ENCODE assay signal across 7 mouse cellular contexts in genomic region chr3:107273820-107274219, GRCm38 (mm10). TPM values are rescaled to one million over a fixed set of nuclear protein-coding genes. Genes with fewer than 3 reads are reported as not detected.
DNase-seq lines count a peak whose midpoint lies in the region; ATAC-seq lines count a peak whose summit lies in the region.

No protein-coding gene starts in this region.

- H3K4me1 ChIP-seq in intestine, embryonic 15.5 days (replicated peaks), result no peaks in the 10 kb centered on the region
- H3K4me1 ChIP-seq in midbrain, embryonic 12.5 days, result peaks cover 3% of the 10 kb centered on the region; the same call in 1 of the 2 replicates

- 18% methylated on average over 3 of the region's 3 CpGs for WGBS in intestine, embryonic 15.5 days
- 10% methylated on average over 3 of the region's 3 CpGs for WGBS in midbrain, embryonic 12.5 days

- no peak overlapping the region for H3K4me2 ChIP-seq in intestine, embryonic 15.5 days (replicated peaks)
- H3K4me2 ChIP-seq in midbrain, embryonic 12.5 days (replicated peaks), result no peak overlapping the region

- intact Hi-C loops in left cerebral cortex, postnatal 4 days (cut with DNase I), result loop anchor here (5.0 to 10.0 kb wide), 3 partner anchors 37 to 369 kb away; partner anchors contain the start of gene Prok1

- no peaks in the 10 kb centered on the region for H3K36me3 ChIP-seq in intestine, embryonic 15.5 days
- no peaks in the 10 kb centered on the region for H3K36me3 ChIP-seq in midbrain, embryonic 12.5 days

- DNase-seq in adipocyte (ENCODE audit: low spot score), result peak; percentile 89
- peak; percentile 64 to 70 for DNase-seq in cerebellum, postnatal 25 days
- peak; percentile 75 for DNase-seq in gastrocnemius, adult 18-20 months (ENCODE audit: low spot score)
- DNase-seq in left cerebral cortex, postnatal 4 days, result peak; percentile 55
- peak; percentile 63 for DNase-seq in skeletal muscle tissue, adult 2 months (ENCODE audit: low read depth, low spot score)

- H3K9ac ChIP-seq in intestine, embryonic 15.5 days, result no peak overlapping the region
- no peak overlapping the region for H3K9ac ChIP-seq in midbrain, embryonic 12.5 days (replicated peaks)

- no peaks in the 10 kb centered on the region for H3K27me3 ChIP-seq in intestine, embryonic 15.5 days (replicated peaks)
- H3K27me3 ChIP-seq in midbrain, embryonic 12.5 days, result no peaks in the 10 kb centered on the region

- ATAC-seq in intestine, embryonic 15.5 days, result peak; percentile 69; the same call in 1 of the 2 replicates
- peak; percentile 65 for ATAC-seq in midbrain, embryonic 12.5 days (ENCODE audit: low FRiP score, low read depth)

- no peaks in the 10 kb centered on the region for H3K9me3 ChIP-seq in intestine, embryonic 15.5 days
- no peaks in the 10 kb centered on the region for H3K9me3 ChIP-seq in midbrain, embryonic 12.5 days

- no peak overlapping the region for H3K27ac ChIP-seq in intestine, embryonic 15.5 days
- no peak overlapping the region for H3K27ac ChIP-seq in midbrain, embryonic 12.5 days (replicated peaks)

- no peak overlapping the region for H3K4me3 ChIP-seq in intestine, embryonic 15.5 days (replicated peaks)
- H3K4me3 ChIP-seq in midbrain, embryonic 12.5 days, result no peak overlapping the region

RNA-seq across cellular contexts. Expression of gene Lamtor5, which starts 4.8 kb away (rescaled TPM):
- 10 to 100 TPM; 57.2 to 58.1 TPM for total RNA-seq in gastrocnemius, adult 18-20 months (2021)
- 200 and 209 TPM in 2 replicates for polyA plus RNA-seq in intestine, embryonic 15.5 days (2015; fragmentation: Nextera tagmentation; extraction: Ambion mirVana)
- 10 to 100 TPM; 57.9 to 64.0 TPM for total RNA-seq in left cerebral cortex, postnatal 4 days (2021)
- polyA plus RNA-seq in midbrain, embryonic 12.5 days (2016; fragmentation: Nextera tagmentation; extraction: Ambion mirVana), result 160 and 167 TPM in 2 replicates

RNA-seq across cellular contexts. Expression of gene Slc16a4, which starts 17.2 kb away (rescaled TPM):
- under 1 TPM; 0.09 TPM for total RNA-seq in gastrocnemius, adult 18-20 months (2021)
- polyA plus RNA-seq in intestine, embryonic 15.5 days (2015; fragmentation: Nextera tagmentation; extraction: Ambion mirVana), result 2.5 and 2.7 TPM in 2 replicates
- 1 to 10 TPM; 1.0 to 1.3 TPM for total RNA-seq in left cerebral cortex, postnatal 4 days (2021)
- polyA plus RNA-seq in midbrain, embryonic 12.5 days (2016; fragmentation: Nextera tagmentation; extraction: Ambion mirVana), result 3.7 TPM in 2 replicates

RNA-seq across cellular contexts. Expression of gene Prok1, which starts 34.3 kb away (rescaled TPM):
- not detected for total RNA-seq in gastrocnemius, adult 18-20 months (2021)
- polyA plus RNA-seq in intestine, embryonic 15.5 days (2015; fragmentation: Nextera tagmentation; extraction: Ambion mirVana), result not detected in 2 replicates
- not detected for total RNA-seq in left cerebral cortex, postnatal 4 days (2021)
- not detected in 2 replicates for polyA plus RNA-seq in midbrain, embryonic 12.5 days (2016; fragmentation: Nextera tagmentation; extraction: Ambion mirVana)

RNA-seq across cellular contexts. Expression of gene A630076J17Rik, which starts 43.4 kb away (rescaled TPM):
- total RNA-seq in gastrocnemius, adult 18-20 months (2021), result not detected
- polyA plus RNA-seq in intestine, embryonic 15.5 days (2015; fragmentation: Nextera tagmentation; extraction: Ambion mirVana), result 0.13 TPM in 1 of 2 replicates, not detected in the other
- not detected for total RNA-seq in left cerebral cortex, postnatal 4 days (2021)
- not detected in 2 replicates for polyA plus RNA-seq in midbrain, embryonic 12.5 days (2016; fragmentation: Nextera tagmentation; extraction: Ambion mirVana)

RNA-seq across cellular contexts. Expression of gene Cym, which starts 52.3 kb away (rescaled TPM):
- total RNA-seq in gastrocnemius, adult 18-20 months (2021), result not detected
- 11.4 and 133 TPM in 2 replicates for polyA plus RNA-seq in intestine, embryonic 15.5 days (2015; fragmentation: Nextera tagmentation; extraction: Ambion mirVana)
- total RNA-seq in left cerebral cortex, postnatal 4 days (2021), result not detected
- not detected in 2 replicates for polyA plus RNA-seq in midbrain, embryonic 12.5 days (2016; fragmentation: Nextera tagmentation; extraction: Ambion mirVana)
